Mouse (Mus musculus) T-helper 1 cell (primary cell): ENCODE measurements around the gene Ccnj.

Experiments used
- in situ Hi-C: fragments of 300-600 bp; cut with MboI, MseI; formaldehyde crosslinking; loops from one replicate; pipeline ENCODE4 v1.15.1; 2025; ENCODE audit warnings: high pct_unique_total_duplicates

Gene Ccnj

DNA sequence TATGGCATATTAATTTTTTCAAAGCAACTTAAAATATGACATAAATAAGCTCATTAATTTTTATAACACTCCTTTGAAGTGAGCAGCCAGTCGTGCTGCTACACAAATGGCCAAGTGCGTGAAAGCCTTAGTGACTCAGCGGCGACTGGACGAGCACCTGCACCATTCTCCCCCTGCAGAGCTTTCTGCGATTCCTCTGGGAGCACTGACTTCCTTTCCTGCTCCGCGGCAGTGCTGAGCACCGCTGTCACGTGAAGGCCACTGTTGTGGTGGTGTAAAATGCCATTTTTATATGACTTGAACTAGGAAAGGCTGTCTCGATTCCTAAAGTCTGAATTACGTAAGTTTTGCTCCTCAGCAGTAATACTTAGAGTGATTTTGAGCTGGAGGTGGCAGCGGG is 10.5 kb downstream of the Ccnj start:
- in situ Hi-C loops, result no loop called here

GRCm38 (mm10) chr19:40844731-40845130 is 13.7 kb downstream of the Ccnj start:
- in situ Hi-C loops, result no loop called here

DNA sequence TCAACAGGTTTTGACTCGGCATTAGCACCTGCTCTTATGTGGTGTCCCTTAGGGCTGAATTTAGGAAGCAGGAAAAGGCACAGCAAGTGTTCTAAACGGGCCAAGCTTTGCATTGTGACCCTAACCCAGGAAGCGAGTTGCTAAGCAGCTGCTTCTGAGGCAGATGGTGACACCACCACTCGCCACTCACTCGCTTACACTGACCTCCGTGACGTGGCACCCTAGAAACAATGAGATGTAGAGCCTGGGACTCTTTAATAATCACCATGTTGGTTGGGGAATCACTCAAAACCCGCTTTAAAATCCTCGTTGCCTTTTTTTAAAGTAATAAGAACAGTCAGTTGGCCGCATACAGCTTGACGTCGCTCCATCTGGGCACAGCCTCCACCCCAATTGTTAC is 18.3 kb downstream of the Ccnj start:
- in situ Hi-C loops, result no loop called here

DNA sequence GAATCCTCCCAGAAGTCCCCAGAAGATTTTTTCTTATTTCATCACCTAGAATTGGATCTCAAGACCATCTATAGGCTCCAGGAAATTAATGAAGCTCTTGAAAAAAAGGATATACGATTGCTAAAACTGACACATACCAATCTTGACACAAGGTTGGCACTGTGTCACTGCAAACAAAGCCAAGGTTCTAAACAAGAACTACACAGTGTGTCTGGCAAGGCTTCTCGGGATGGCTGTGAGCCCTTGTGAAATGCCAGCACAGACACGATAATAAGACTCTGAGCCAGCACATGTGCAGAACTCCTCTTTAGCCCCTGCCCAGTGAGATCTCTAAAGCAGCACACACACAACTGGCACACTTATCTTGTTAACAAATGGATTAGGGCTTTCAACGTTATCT is 28.5 kb downstream of the Ccnj start:
- in situ Hi-C loops, result loop anchor here (10.0 kb wide), 1 partner anchor 975 kb away; no protein-coding TSS in a partner anchor

- in situ Hi-C loops, result no loop called here
Measured at GRCm38 (mm10) chr19:40868284-40868683, 37.2 kb downstream of the Ccnj start.

- in situ Hi-C loops, result no loop called here
Measured at GRCm38 (mm10) chr19:40869425-40870105, 38.5 kb downstream of the Ccnj start.

- in situ Hi-C loops, result no loop called here
Measured at GRCm38 (mm10) chr19:40872955-40873665, 42.0 kb downstream of the Ccnj start.

- in situ Hi-C loops, result no loop called here
Measured at GRCm38 (mm10) chr19:40881700-40882099, 50.6 kb downstream of the Ccnj start.

DNA sequence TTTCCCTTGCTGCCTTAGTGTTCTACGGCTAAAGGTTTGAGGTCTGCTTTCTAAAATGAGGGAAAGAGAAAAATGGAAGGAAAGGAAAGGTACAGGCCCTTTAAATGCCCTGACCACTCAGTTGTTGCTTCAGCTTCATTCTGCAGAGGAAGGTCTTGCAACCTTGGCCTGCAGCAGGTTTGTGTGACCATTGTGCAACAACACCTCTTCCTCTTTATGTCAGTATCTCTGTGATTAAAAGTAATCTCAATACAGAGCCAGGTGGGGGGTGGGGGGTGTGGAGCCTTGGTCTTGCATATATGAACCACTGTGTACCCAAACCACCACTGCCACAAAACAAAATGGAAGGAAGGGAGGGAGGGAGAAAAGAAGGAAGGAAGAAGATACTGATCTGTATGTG is 57.8 kb downstream of the Ccnj start:
- in situ Hi-C loops, result no loop called here

GRCm38 (mm10) chr19:40894071-40894506 is 63.0 kb downstream of the Ccnj start:
- in situ Hi-C loops, result no loop called here

- in situ Hi-C loops, result no loop called here
Measured at GRCm38 (mm10) chr19:40894519-40895392, 63.7 kb downstream of the Ccnj start, which contains the start of gene Zfp518a. Gene Zfp518a (plus strand): TSS chr19:40894705.

GRCm38 (mm10) chr19:40895393-40895703 is 64.3 kb downstream of the Ccnj start:
- in situ Hi-C loops, result no loop called here
